Mouse (Mus musculus) liver, embryonic 16.5 days (tissue): ENCODE measurements at regions not wholly inside any gene's neighbourhood (a gene's known extent, or its start where the extent isn't known, plus 50 kb on each side); places are given as distances from the start of the nearest gene placed in this dataset.

Source experiments
- ATAC-seq: fragments of 200-750 bp; cut with Nextera tagmentation; 2 replicates; pipeline ENCODE4 v1.8.0; 2017; ENCODE audit warnings: low read depth, mild to moderate bottlenecking, moderate number of reproducible peaks, moderate library complexity
- H3K27ac ChIP-seq: fragments of 300-500 bp; sonication (generic); 2 replicates; pipeline ENCODE4 v1.5.1; 2014; ENCODE audit warnings: mild to moderate bottlenecking, low read length
- H3K27me3 ChIP-seq: fragments of 300-500 bp; sonication (generic); 2 replicates; pipeline ENCODE4 v1.6.1; 2014; ENCODE audit warnings: low read depth, low read length, mixed read lengths; ENCODE audit not compliant: control insufficient read depth, insufficient read depth
- H3K36me3 ChIP-seq: fragments of 300-500 bp; sonication (generic); 2 replicates; pipeline ENCODE4 v1.6.1; 2014; ENCODE audit warnings: mild to moderate bottlenecking; ENCODE audit not compliant: control insufficient read depth, insufficient read depth
- H3K4me1 ChIP-seq: fragments of 300-500 bp; sonication (generic); 2 replicates; pipeline ENCODE4 v1.6.1; 2014; ENCODE audit warnings: low read depth, low read length, mixed read lengths; ENCODE audit not compliant: control insufficient read depth
- H3K4me2 ChIP-seq: fragments of 300-500 bp; sonication (generic); 2 replicates; pipeline ENCODE4 v1.6.1; 2014; ENCODE audit warnings: low read depth, low read length, mixed read lengths
- H3K4me3 ChIP-seq: fragments of 300-500 bp; sonication (generic); 2 replicates; pipeline ENCODE4 v1.5.1; 2014; ENCODE audit warnings: low read depth, mild to moderate bottlenecking, low read length
- H3K9ac ChIP-seq: fragments of 300-500 bp; sonication (generic); 2 replicates; pipeline ENCODE4 v1.6.1; 2014; ENCODE audit warnings: low read depth, low read length
- H3K9me3 ChIP-seq: fragments of 300-500 bp; sonication (generic); replicated peaks from 2 replicates; pipeline ENCODE4 v1.6.1; 2016; ENCODE audit warnings: low read length; ENCODE audit not compliant: control insufficient read depth
- WGBS: fragments of 180-500 bp; shearing (Covaris S2); extraction: QIAGEN DNeasy Blood & Tissue Kit; methylation state at CpG from one replicate; pipeline ENCODE4 v1.1.7; 2014; ENCODE audit not compliant: insufficient replicate concordance; 5-methylcytosine and 5-hydroxymethylcytosine counted together

DNA sequence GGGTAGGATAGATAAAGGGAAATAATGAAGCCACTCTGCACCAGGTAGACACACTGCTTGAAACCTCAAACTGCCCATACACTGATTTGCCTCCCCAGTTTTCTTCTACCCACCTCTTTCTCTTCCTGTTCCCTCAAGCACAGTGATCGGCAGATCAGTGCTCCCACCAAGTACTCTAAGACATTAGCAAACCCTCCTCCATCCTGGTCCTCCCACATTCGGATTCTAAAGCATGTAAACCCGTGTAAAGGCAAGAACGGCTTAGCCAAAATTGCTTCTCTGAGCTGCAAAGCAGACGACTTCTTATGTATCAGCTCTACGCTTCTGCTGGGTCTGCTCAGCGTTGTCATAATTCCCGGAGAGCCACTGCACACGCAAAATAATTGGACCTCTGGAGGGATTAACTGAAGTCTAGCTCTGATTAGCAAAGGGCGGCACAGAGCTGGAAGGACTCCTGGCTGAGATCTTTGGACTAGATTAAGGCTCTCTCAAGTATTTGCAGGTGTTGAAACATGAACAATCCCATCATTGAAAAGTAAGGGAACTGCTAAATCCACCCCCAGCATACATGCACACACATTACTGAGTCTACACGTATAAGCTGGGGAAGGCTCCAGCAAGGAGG, 67.2 kb downstream of the Mtx3 start:
- no peaks in the 10 kb centered on the region for H3K36me3 ChIP-seq
- H3K4me1 ChIP-seq, result no peaks in the 10 kb centered on the region
- H3K27me3 ChIP-seq, result no peaks in the 10 kb centered on the region
- WGBS, result 71% methylated on average over 11 of the region's 11 CpGs
- no peaks in the 10 kb centered on the region for H3K9me3 ChIP-seq
- ATAC-seq, result no peak
- no peak overlapping the region for H3K4me3 ChIP-seq
- no peak overlapping the region for H3K9ac ChIP-seq
- H3K27ac ChIP-seq, result no peak overlapping the region
- H3K4me2 ChIP-seq, result no peak overlapping the region

DNA sequence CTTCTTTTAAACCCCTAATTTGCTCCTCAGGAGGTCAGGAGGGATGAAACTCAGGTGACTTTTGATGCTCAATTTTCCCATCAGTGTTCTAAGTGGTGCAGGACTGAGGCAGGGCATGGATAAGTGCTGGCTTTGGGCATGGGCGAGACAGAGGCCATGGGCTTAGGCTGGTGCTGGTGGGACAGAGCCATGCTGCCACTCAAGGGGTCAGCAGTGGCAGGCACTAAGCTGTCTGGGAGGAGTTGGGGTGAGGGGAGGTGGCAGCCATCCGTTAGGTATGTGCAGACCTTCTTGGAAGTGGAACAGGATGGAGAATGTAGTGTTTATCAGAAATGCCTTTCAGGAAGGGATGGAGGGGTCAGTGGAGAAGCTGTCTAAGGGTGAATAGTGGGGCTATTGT, 68.1 kb downstream of the Mtx3 start:
- no peaks in the 10 kb centered on the region for H3K36me3 ChIP-seq
- H3K9me3 ChIP-seq, result no peaks in the 10 kb centered on the region
- H3K9ac ChIP-seq, result no peak overlapping the region
- WGBS, result 44% methylated on average over 2 of the region's 2 CpGs
- H3K27ac ChIP-seq, result no peak overlapping the region
- H3K4me1 ChIP-seq, result no peaks in the 10 kb centered on the region
- H3K27me3 ChIP-seq, result no peaks in the 10 kb centered on the region
- H3K4me3 ChIP-seq, result no peak overlapping the region
- no peak overlapping the region for H3K4me2 ChIP-seq
- ATAC-seq, result no peak

DNA sequence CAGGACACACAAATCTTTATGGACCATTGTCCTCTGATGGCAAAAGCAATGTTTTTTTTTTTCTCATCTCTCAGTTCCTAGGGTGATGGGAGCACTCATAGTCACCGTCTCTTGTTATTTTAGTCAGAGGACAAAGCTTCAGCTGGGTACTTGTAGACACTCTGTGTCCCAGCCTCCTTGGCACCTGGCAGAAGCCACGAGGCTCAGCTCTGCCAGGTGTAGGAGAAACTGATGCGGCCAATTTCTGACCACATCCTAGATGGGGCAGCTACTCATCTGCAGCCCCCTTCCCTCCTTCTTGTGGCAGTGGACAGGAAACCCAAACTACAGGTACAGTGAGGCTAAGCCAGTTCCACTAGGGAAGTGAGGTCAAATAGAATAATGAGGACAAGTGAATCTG, 70.1 kb downstream of the Mtx3 start:
- no peak overlapping the region for H3K9ac ChIP-seq
- H3K9me3 ChIP-seq, result no peaks in the 10 kb centered on the region
- no peak overlapping the region for H3K4me2 ChIP-seq
- no peaks in the 10 kb centered on the region for H3K4me1 ChIP-seq
- no peaks in the 10 kb centered on the region for H3K36me3 ChIP-seq
- WGBS, result 64% methylated on average over 3 of the region's 3 CpGs
- no peak for ATAC-seq
- no peak overlapping the region for H3K4me3 ChIP-seq
- H3K27me3 ChIP-seq, result no peaks in the 10 kb centered on the region
- no peak overlapping the region for H3K27ac ChIP-seq

DNA sequence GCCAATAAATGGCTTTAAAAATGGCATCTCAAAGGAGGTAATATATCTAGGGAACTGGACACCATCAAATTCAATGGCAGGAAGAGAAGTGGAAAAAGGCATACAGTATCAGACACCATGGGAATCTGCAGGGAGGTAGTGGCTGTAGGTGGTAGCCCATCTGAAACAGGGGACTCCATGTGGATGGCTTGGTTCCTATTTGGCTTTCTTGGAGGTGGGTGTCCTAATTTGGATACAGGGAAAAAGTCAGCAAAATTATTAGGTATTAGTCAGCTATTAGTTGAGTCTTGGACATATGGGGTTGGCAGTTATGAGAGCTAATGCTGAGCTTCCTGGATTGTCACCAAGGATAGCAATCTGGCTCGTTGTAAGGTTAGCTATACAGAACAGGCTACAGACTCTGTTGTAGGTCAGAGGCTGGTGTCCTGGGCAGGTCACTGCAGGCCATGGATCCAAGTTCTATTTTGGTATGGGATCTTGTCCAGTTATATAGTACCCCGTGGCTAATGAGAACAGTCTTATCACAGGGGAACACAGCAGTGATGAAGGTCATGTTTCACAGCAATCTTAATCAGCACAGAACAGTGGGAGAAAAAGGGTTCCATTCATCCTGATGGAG, 70.8 kb downstream of the Mtx3 start:
- Histone ChIP-seq H3K4me1 (no peaks in the 10 kb centered on the region), H3K9ac (no peak overlapping the region), H3K9me3 (no peaks in the 10 kb centered on the region), H3K4me2 (no peak overlapping the region), H3K27ac (no peak overlapping the region), H3K36me3 (no peaks in the 10 kb centered on the region), H3K4me3 (no peak overlapping the region), H3K27me3 (no peaks in the 10 kb centered on the region)
- no peak for ATAC-seq
- WGBS, result 46% methylated on average over 2 of the region's 2 CpGs

DNA sequence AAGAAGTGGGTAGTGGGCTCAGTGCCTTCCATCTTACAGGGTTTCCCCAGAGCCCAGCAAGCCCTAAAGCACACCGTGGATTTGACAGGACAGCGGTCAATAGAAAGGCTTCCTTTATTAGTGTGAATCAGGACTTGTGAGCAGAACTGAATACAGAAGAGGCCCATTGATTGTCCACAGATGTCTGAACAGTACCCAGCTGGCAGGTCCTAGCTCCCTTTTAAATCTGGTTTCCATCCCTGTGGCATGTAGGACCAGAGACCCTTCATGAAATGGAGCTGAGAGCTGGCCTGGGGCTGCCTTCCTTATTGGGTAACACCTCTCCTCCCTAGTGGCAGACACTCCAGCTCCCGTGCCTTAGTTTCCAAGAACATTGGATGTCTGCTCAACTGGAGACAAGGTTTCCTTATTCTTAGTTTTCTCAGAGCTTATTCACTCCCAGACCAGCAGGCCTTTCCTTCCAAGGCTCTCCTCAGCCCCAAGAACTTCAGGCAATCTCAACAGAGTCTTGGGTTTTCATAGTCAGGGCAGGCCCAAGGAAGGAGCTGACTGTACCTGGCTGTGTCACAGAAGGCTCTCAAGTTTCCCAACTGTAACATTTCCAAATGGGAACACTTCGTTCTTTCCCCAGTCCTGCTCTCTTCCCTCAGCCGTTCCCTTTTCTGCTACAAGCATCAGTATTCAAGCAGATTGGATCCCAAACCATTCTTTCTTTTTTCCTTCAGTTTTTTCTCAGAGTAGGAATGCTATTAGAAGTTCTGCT, 71.6 kb downstream of the Mtx3 start:
- ATAC-seq, result no peak
- 63% methylated on average over 5 of the region's 5 CpGs for WGBS
- H3K27ac ChIP-seq, result no peak overlapping the region
- no peaks in the 10 kb centered on the region for H3K36me3 ChIP-seq
- H3K4me1 ChIP-seq, result no peaks in the 10 kb centered on the region
- H3K4me3 ChIP-seq, result no peak overlapping the region
- no peak overlapping the region for H3K9ac ChIP-seq
- no peaks in the 10 kb centered on the region for H3K9me3 ChIP-seq
- H3K4me2 ChIP-seq, result no peak overlapping the region
- no peaks in the 10 kb centered on the region for H3K27me3 ChIP-seq

DNA sequence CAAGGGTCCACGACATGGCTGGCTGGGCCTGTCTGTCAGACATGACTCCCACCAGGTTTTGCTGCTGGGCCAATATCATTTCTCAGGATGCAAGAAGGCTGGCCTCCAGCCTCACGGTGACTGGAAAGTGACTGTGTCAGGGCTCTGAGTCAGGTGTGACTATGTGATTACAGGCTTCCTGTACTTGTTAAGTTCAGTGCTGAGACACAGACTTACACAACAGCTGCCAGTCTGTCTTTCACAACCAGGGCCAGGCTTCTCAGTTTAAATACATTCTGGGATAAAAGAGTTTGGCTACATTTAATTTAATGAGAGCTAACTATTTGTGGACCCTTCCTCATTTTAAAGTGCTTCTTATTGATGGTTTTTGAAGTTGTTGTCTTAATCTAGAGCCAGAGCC, 75.3 kb downstream of the Mtx3 start:
- WGBS, result 49% methylated on average over 2 of the region's 2 CpGs
- no peaks in the 10 kb centered on the region for H3K27me3 ChIP-seq
- H3K36me3 ChIP-seq, result no peaks in the 10 kb centered on the region
- no peak overlapping the region for H3K9ac ChIP-seq
- ATAC-seq, result no peak
- no peaks in the 10 kb centered on the region for H3K9me3 ChIP-seq
- no peaks in the 10 kb centered on the region for H3K4me1 ChIP-seq
- H3K4me3 ChIP-seq, result no peak overlapping the region
- H3K27ac ChIP-seq, result no peak overlapping the region
- H3K4me2 ChIP-seq, result no peak overlapping the region

DNA sequence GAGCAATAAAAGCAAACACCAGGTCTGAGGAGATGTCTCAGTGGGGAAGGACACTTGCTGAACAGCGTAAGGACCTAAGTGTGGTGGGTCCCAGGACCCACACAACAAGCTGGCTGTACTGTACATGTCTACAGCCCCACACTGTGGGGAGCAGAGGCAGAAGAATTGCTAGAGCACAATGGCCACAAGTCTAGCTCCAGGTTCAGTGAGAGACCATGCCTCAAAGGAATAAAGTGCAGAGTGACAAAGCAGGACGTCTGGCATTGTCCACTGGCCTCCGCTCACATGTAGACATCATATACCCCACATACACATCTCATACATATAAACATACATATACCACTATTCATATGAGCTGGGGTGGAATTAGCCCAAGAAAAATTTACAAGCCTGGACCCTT, 77.4 kb downstream of the Mtx3 start:
- H3K4me1 ChIP-seq, result no peaks in the 10 kb centered on the region
- H3K27me3 ChIP-seq, result no peaks in the 10 kb centered on the region
- no peak overlapping the region for H3K27ac ChIP-seq
- 80% methylated on average over 3 of the region's 3 CpGs for WGBS
- no peak overlapping the region for H3K4me2 ChIP-seq
- no peak overlapping the region for H3K4me3 ChIP-seq
- H3K9me3 ChIP-seq, result no peaks in the 10 kb centered on the region
- ATAC-seq, result no peak
- H3K36me3 ChIP-seq, result no peaks in the 10 kb centered on the region
- no peak overlapping the region for H3K9ac ChIP-seq

DNA sequence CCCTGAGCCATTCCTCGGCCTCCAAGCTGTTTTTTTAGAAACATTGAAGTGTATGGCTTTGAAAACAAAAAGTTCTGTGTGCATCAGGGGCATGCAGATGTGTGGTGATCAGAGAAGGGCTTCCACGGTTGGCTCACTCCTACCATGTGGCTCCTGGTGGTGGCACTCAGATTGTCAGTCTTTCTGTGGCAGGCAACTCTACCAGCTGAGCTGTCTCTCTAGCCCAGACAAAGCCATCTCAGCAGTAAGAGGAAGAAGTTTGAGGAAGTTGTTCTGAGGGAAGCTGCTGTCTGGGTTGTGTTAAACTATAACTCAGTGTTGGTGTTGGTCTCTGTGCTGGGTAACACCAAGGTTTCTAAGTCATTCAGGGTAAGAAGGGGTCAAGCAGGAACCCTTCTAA, 78.9 kb downstream of the Mtx3 start:
- 30% methylated on average over 2 of the region's 2 CpGs for WGBS
- Histone ChIP-seq H3K9me3 (no peaks in the 10 kb centered on the region), H3K36me3 (no peaks in the 10 kb centered on the region), H3K4me1 (no peaks in the 10 kb centered on the region), H3K27me3 (no peaks in the 10 kb centered on the region), H3K4me2 (no peak overlapping the region), H3K27ac (no peak overlapping the region), H3K4me3 (no peak overlapping the region), H3K9ac (no peak overlapping the region)
- ATAC-seq, result peak; percentile 43; the same call in 1 of the 2 replicates

DNA sequence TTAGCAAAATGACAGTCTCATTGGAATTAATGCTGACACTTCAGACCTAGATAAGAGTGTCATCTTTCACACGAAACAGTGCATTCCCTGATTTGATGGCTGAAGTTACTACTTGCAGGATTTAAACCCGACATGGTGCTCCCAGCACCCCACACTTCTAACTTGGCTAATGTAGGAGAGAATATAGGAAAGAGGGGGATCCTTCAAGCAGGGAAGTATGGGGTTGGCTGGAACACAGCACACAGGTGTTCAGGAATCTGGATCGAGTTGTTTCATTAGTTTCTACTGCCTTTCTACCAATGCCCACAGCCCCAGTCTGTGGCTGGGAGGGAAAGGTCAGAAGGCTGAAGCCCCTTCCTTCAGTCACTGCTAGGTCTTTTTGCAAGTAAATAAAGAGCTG, 79.5 kb downstream of the Mtx3 start:
- ATAC-seq, result no peak
- Histone ChIP-seq H3K4me3 (no peak overlapping the region), H3K9ac (no peak overlapping the region), H3K4me2 (no peak overlapping the region), H3K27ac (no peak overlapping the region), H3K36me3 (no peaks in the 10 kb centered on the region), H3K9me3 (no peaks in the 10 kb centered on the region), H3K4me1 (no peaks in the 10 kb centered on the region), H3K27me3 (no peaks in the 10 kb centered on the region)
- WGBS, result 30% methylated on average over 3 of the region's 3 CpGs
